Mouse (Mus musculus): ENCODE data around the gene Mcrip1. TPM values are rescaled to one million over a fixed set of nuclear protein-coding genes. Genes with fewer than 3 reads are reported as not detected.
"Not testable (repeated sequence)": the region's sequence is repeated elsewhere in the genome, so short reads cannot be mapped to it uniquely, and the experiment has no call there.

Mcrip1 gene
- polyA plus RNA-seq, 1 experiment from 2014 or later, result 226 TPM

- 91% methylated on average over 2 of the region's 2 CpGs for WGBS
- H3K27me3 ChIP-seq (ENCODE audit: low read depth, poor library complexity, severe bottlenecking); H3K36me3 ChIP-seq; H3K4me3 ChIP-seq; H3K9me3 ChIP-seq (replicated peaks); DNase-seq (ENCODE audit: low spot score); H3K27ac ChIP-seq (replicated peaks): not testable (repeated sequence)
- peaks cover 25% of the 10 kb centered on the region for H3K4me1 ChIP-seq
Measured at GRCm38 (mm10) chr11:120514262-120514661, 35.3 kb downstream of the Mcrip1 start.

GRCm38 (mm10) chr11:120512790-120513453 lies 36.6 kb downstream of the Mcrip1 start:
- WGBS, result 63% methylated on average over 6 of the region's 6 CpGs
- H3K36me3 ChIP-seq, result no peaks in the 10 kb centered on the region
- no peak for DNase-seq (ENCODE audit: low spot score)

GRCm38 (mm10) chr11:120510375-120511030 lies 39.0 kb downstream of the Mcrip1 start:
- Histone ChIP-seq H3K4me1 (peaks cover 22% of the 10 kb centered on the region), H3K4me3 (peak overlapping the region; percentile 42), H3K9me3 (replicated peaks) (no peaks in the 10 kb centered on the region), H3K27me3 (ENCODE audit: low read depth, poor library complexity, severe bottlenecking) (peaks cover 5% of the 10 kb centered on the region), H3K36me3 (no peaks in the 10 kb centered on the region), H3K27ac (replicated peaks) (peak overlapping the region; percentile 81)
- DNase-seq (ENCODE audit: low spot score), result peak; percentile 31
- 4% methylated on average over 16 of the region's 16 CpGs for WGBS

More at GRCm38 (mm10) chr11:120512790-120513453, 36.6 kb downstream of the Mcrip1 start:
- no peak overlapping the region for H3K27ac ChIP-seq (replicated peaks)
- H3K4me3 ChIP-seq, result no peak overlapping the region
- H3K27me3 ChIP-seq (ENCODE audit: low read depth, poor library complexity, severe bottlenecking), result peaks cover 5% of the 10 kb centered on the region
- no peaks in the 10 kb centered on the region for H3K9me3 ChIP-seq (replicated peaks)
- H3K4me1 ChIP-seq, result peaks cover 25% of the 10 kb centered on the region

GRCm38 (mm10) chr11:120509940-120510339 lies 39.6 kb downstream of the Mcrip1 start:
- WGBS, result 33% methylated on average over 4 of the region's 4 CpGs
- Histone ChIP-seq H3K36me3 (no peaks in the 10 kb centered on the region), H3K9me3 (replicated peaks) (no peaks in the 10 kb centered on the region), H3K27ac (replicated peaks) (peak overlapping the region; percentile 81), H3K4me3 (peak overlapping the region; percentile 42; the same call in 1 of the 2 replicates), H3K4me1 (peaks cover 22% of the 10 kb centered on the region), H3K27me3 (ENCODE audit: low read depth, poor library complexity, severe bottlenecking) (peaks cover 5% of the 10 kb centered on the region)
- no peak for DNase-seq (ENCODE audit: low spot score)

- Histone ChIP-seq H3K9me3 (replicated peaks) (no peaks in the 10 kb centered on the region), H3K27me3 (ENCODE audit: low read depth, poor library complexity, severe bottlenecking) (peaks cover 5% of the 10 kb centered on the region), H3K27ac (replicated peaks) (no peak overlapping the region), H3K4me1 (peaks cover 22% of the 10 kb centered on the region), H3K4me3 (no peak overlapping the region), H3K36me3 (no peaks in the 10 kb centered on the region)
- 86% methylated on average over 9 of the region's 9 CpGs for WGBS
- DNase-seq (ENCODE audit: low spot score), result no peak
Measured at GRCm38 (mm10) chr11:120508290-120508870, 41.1 kb downstream of the Mcrip1 start.

GRCm38 (mm10) chr11:120507611-120508289 lies 41.8 kb downstream of the Mcrip1 start:
- no peak overlapping the region for H3K4me3 ChIP-seq
- peaks cover 18% of the 10 kb centered on the region for H3K4me1 ChIP-seq
- peaks cover 5% of the 10 kb centered on the region for H3K27me3 ChIP-seq (ENCODE audit: low read depth, poor library complexity, severe bottlenecking)
- H3K27ac ChIP-seq (replicated peaks), result no peak overlapping the region
- WGBS, result 87% methylated on average over 13 of the region's 13 CpGs
- DNase-seq (ENCODE audit: low spot score), result no peak
- no peaks in the 10 kb centered on the region for H3K9me3 ChIP-seq (replicated peaks)
- no peaks in the 10 kb centered on the region for H3K36me3 ChIP-seq

- H3K27me3 ChIP-seq (ENCODE audit: low read depth, poor library complexity, severe bottlenecking), result peaks cover 4% of the 10 kb centered on the region
- DNase-seq (ENCODE audit: low spot score), result no peak
- 55% methylated on average over 4 of the region's 4 CpGs for WGBS
- no peak overlapping the region for H3K4me3 ChIP-seq
- no peaks in the 10 kb centered on the region for H3K9me3 ChIP-seq (replicated peaks)
- H3K27ac ChIP-seq (replicated peaks), result no peak overlapping the region
- H3K36me3 ChIP-seq, result no peaks in the 10 kb centered on the region
- H3K4me1 ChIP-seq, result peaks cover 18% of the 10 kb centered on the region
Measured at GRCm38 (mm10) chr11:120506899-120507298, 42.6 kb downstream of the Mcrip1 start.

- Histone ChIP-seq H3K4me3 (no peak overlapping the region), H3K27ac (replicated peaks) (no peak overlapping the region), H3K9me3 (replicated peaks) (no peaks in the 10 kb centered on the region), H3K4me1 (peaks cover 12% of the 10 kb centered on the region), H3K36me3 (no peaks in the 10 kb centered on the region), H3K27me3 (ENCODE audit: low read depth, poor library complexity, severe bottlenecking) (no peaks in the 10 kb centered on the region; the same call in 1 of the 2 replicates)
- 92% methylated on average over 3 of the region's 3 CpGs for WGBS
- no peak for DNase-seq (ENCODE audit: low spot score)
Measured at GRCm38 (mm10) chr11:120505661-120506060, 43.9 kb downstream of the Mcrip1 start.

GRCm38 (mm10) chr11:120501701-120502100 lies 47.8 kb downstream of the Mcrip1 start:
- Histone ChIP-seq H3K27ac (replicated peaks) (no peak overlapping the region), H3K4me1 (no peaks in the 10 kb centered on the region), H3K36me3 (peaks cover 28% of the 10 kb centered on the region), H3K4me3 (no peak overlapping the region), H3K27me3 (ENCODE audit: low read depth, poor library complexity, severe bottlenecking) (no peaks in the 10 kb centered on the region), H3K9me3 (replicated peaks) (no peaks in the 10 kb centered on the region)
- DNase-seq (ENCODE audit: low spot score), result no peak
- WGBS, result 95% methylated on average over 4 of the region's 4 CpGs

GRCm38 (mm10) chr11:120501018-120501417 lies 48.5 kb downstream of the Mcrip1 start:
- no peak for DNase-seq (ENCODE audit: low spot score)
- no peaks in the 10 kb centered on the region for H3K9me3 ChIP-seq (replicated peaks)
- H3K36me3 ChIP-seq, result peaks cover 34% of the 10 kb centered on the region
- no peaks in the 10 kb centered on the region for H3K4me1 ChIP-seq
- H3K4me3 ChIP-seq, result no peak overlapping the region
- H3K27me3 ChIP-seq (ENCODE audit: low read depth, poor library complexity, severe bottlenecking), result no peaks in the 10 kb centered on the region
- WGBS, result 69% methylated on average over 6 of the region's 6 CpGs
- no peak overlapping the region for H3K27ac ChIP-seq (replicated peaks)

GRCm38 (mm10) chr11:120500357-120500756 lies 49.2 kb downstream of the Mcrip1 start:
- WGBS, result 26% methylated on average over 3 of the region's 3 CpGs
- Histone ChIP-seq H3K27ac (replicated peaks) (no peak overlapping the region), H3K4me1 (no peaks in the 10 kb centered on the region), H3K27me3 (ENCODE audit: low read depth, poor library complexity, severe bottlenecking) (no peaks in the 10 kb centered on the region), H3K9me3 (replicated peaks) (no peaks in the 10 kb centered on the region), H3K36me3 (peaks cover 41% of the 10 kb centered on the region), H3K4me3 (no peak overlapping the region)
- no peak for DNase-seq (ENCODE audit: low spot score)

GRCm38 (mm10) chr11:120499894-120500293 lies 49.6 kb downstream of the Mcrip1 start:
- H3K27ac ChIP-seq (replicated peaks), result no peak overlapping the region
- no peaks in the 10 kb centered on the region for H3K4me1 ChIP-seq
- peaks cover 46% of the 10 kb centered on the region for H3K36me3 ChIP-seq
- no peaks in the 10 kb centered on the region for H3K9me3 ChIP-seq (replicated peaks)
- H3K27me3 ChIP-seq (ENCODE audit: low read depth, poor library complexity, severe bottlenecking), result no peaks in the 10 kb centered on the region
- WGBS, result 80% methylated on average over 6 of the region's 6 CpGs
- DNase-seq (ENCODE audit: low spot score), result no peak
- no peak overlapping the region for H3K4me3 ChIP-seq

Data from midbrain, embryonic 10.5 days (tissue).